Mouse (Mus musculus) cerebellum, postnatal 4 days (tissue): ENCODE data around the gene H2-Oa.
"Not testable (repeated sequence)": the region's sequence is repeated elsewhere in the genome, so short reads cannot be mapped to it uniquely, and the experiment has no call there.

ENCODE experiments used
- DNase-seq, 2 experiments: peaks; one replicate each; pipeline ENCODE4 v3.0.0; 2022; ENCODE audit warnings: low spot score in 2 of 2, mixed read lengths in 1 of 2

H2-Oa gene

GRCm38 (mm10) chr17:34143033-34143432 is 50.9 kb downstream of the H2-Oa start, which contains the start of gene H2-DMb2:
TSS of gene H2-DMb2 (plus strand) at chr17:34143307.
- no peak for DNase-seq

- no peak for DNase-seq
These were observed 51.3 kb downstream of the H2-Oa start for GRCm38 (mm10) chr17:34143461-34143860.

- DNase-seq, result not testable (repeated sequence)
These were observed 52.1 kb downstream of the H2-Oa start for GRCm38 (mm10) chr17:34144221-34144620.
